Mouse (Mus musculus): ENCODE measurements around the gene Lpcat2b.
A peak's percentile ranks its signal among the peaks of the same experiment; 100 is the strongest.

DNA sequence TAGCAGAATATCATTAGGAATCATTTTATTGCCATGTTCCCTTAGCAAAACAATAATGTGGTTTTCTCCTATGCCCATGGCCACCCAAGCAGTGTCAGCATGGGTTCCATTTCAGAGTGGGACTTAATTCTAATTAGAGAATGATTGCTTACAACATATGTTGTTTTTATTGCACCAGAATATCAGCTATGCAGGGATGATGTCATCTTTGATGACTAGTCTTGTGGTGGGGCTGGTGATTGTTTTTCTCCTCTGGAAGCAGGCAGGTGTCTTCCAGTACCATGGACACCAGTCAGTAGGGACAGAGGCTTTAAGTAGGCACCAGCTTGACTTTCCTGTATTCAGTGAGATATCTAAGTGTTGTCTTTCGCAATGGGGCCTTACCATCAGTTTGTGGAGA lies 43.6 kb upstream of the Lpcat2b start:
- peak in 1 of 3 experiments; percentile 13 for TF ChIP-seq MYOG (IDR thresholded peaks at IDR 0.05; ENCODE audit: control insufficient read depth in 1 of 3, insufficient read depth in 1 of 3, insufficient read length in 2 of 3, low read depth in 2 of 3)
- peak; percentile 38 for TF ChIP-seq REST (IDR thresholded peaks at IDR 0.05; ENCODE audit: insufficient read depth, insufficient read length)
